ENCODE assay signal across 8 mouse cellular contexts in genomic region chr11:118202410-118203233, GRCm38 (mm10). TPM values are rescaled to one million over a fixed set of nuclear protein-coding genes. Genes with fewer than 3 reads are reported as not detected.
DNase-seq lines count a peak whose midpoint lies in the region; ATAC-seq and TF ChIP-seq lines count a peak whose summit lies in the region.

No protein-coding gene starts in this region.

- peak overlapping the region; percentile 78 for H3K27ac ChIP-seq in embryonic facial prominence, embryonic 15.5 days (replicated peaks)
- peak overlapping the region; percentile 80 for H3K27ac ChIP-seq in heart, embryonic 10.5 days
- peak overlapping the region; percentile 91 for H3K27ac ChIP-seq in kidney, embryonic 14.5 days (ENCODE audit: low read depth, low read length)
- peak overlapping the region; percentile 84 for H3K27ac ChIP-seq in limb, embryonic 12.5 days
- H3K27ac ChIP-seq in midbrain, embryonic 14.5 days (replicated peaks; ENCODE audit: low read depth, low read length) = peak overlapping the region; percentile 99
- peak overlapping the region; percentile 69 for H3K27ac ChIP-seq in stomach, postnatal 0 days (replicated peaks)

- H3K4me3 ChIP-seq in embryonic facial prominence, embryonic 15.5 days (replicated peaks) = peak overlapping the region; percentile 40
- peak overlapping the region; percentile 52 for H3K4me3 ChIP-seq in heart, embryonic 10.5 days
- H3K4me3 ChIP-seq in kidney, embryonic 14.5 days (ENCODE audit: low read length) = peak overlapping the region; percentile 40
- H3K4me3 ChIP-seq in limb, embryonic 12.5 days (replicated peaks) = peak overlapping the region; percentile 36
- H3K4me3 ChIP-seq in midbrain, embryonic 14.5 days (replicated peaks; ENCODE audit: low read depth, low read length) = peak overlapping the region; percentile 63
- H3K4me3 ChIP-seq in stomach, postnatal 0 days (ENCODE audit: low read depth, low read length) = peak overlapping the region; percentile 32

- peak overlapping the region; percentile 60 for H3K4me2 ChIP-seq in embryonic facial prominence, embryonic 15.5 days (replicated peaks)
- H3K4me2 ChIP-seq in kidney, embryonic 14.5 days (replicated peaks; ENCODE audit: low read depth, low read length) = peak overlapping the region; percentile 80
- H3K4me2 ChIP-seq in limb, embryonic 12.5 days = peak overlapping the region; percentile 66
- peak overlapping the region; percentile 91 for H3K4me2 ChIP-seq in midbrain, embryonic 14.5 days (ENCODE audit: low read length)
- peak overlapping the region; percentile 61 for H3K4me2 ChIP-seq in stomach, postnatal 0 days (replicated peaks; ENCODE audit: low read depth)

- H3K27me3 ChIP-seq in embryonic facial prominence, embryonic 15.5 days = no peaks in the 10 kb centered on the region
- H3K27me3 ChIP-seq in heart, embryonic 10.5 days (ENCODE audit: insufficient read depth, poor library complexity, severe bottlenecking) = no peaks in the 10 kb centered on the region
- H3K27me3 ChIP-seq in kidney, embryonic 14.5 days (ENCODE audit: control insufficient read depth, insufficient read depth, low read length) = no peaks in the 10 kb centered on the region
- no peaks in the 10 kb centered on the region for H3K27me3 ChIP-seq in limb, embryonic 12.5 days
- no peaks in the 10 kb centered on the region for H3K27me3 ChIP-seq in midbrain, embryonic 14.5 days (ENCODE audit: control insufficient read depth, insufficient read depth, low read length)
- H3K27me3 ChIP-seq in stomach, postnatal 0 days (ENCODE audit: control insufficient read depth, insufficient read depth, low read length) = no peaks in the 10 kb centered on the region

- peak overlapping the region; percentile 40; the same call in 1 of the 2 replicates for H3K9ac ChIP-seq in embryonic facial prominence, embryonic 15.5 days
- H3K9ac ChIP-seq in kidney, embryonic 14.5 days (ENCODE audit: low read depth, low read length) = peak overlapping the region; percentile 62
- H3K9ac ChIP-seq in limb, embryonic 12.5 days (replicated peaks) = peak overlapping the region; percentile 62
- H3K9ac ChIP-seq in midbrain, embryonic 14.5 days (replicated peaks; ENCODE audit: low read length) = peak overlapping the region; percentile 93
- peak overlapping the region; percentile 57 for H3K9ac ChIP-seq in stomach, postnatal 0 days (ENCODE audit: low read length)

- H3K9me3 ChIP-seq in embryonic facial prominence, embryonic 15.5 days (replicated peaks) = no peaks in the 10 kb centered on the region
- H3K9me3 ChIP-seq in heart, embryonic 10.5 days = no peaks in the 10 kb centered on the region
- H3K9me3 ChIP-seq in kidney, embryonic 14.5 days (ENCODE audit: control insufficient read depth, low read length) = no peaks in the 10 kb centered on the region
- H3K9me3 ChIP-seq in limb, embryonic 12.5 days = no peaks in the 10 kb centered on the region
- H3K9me3 ChIP-seq in midbrain, embryonic 14.5 days (ENCODE audit: control insufficient read depth, low read length) = no peaks in the 10 kb centered on the region
- no peaks in the 10 kb centered on the region for H3K9me3 ChIP-seq in stomach, postnatal 0 days (ENCODE audit: control insufficient read depth, low read length)

- peak; percentile 40 to 53 for DNase-seq in lung, adult 18-20 months
- no peak for DNase-seq in lung, postnatal 25 days (ENCODE audit: low spot score)
- peak; percentile 88 for DNase-seq in heart, embryonic 10.5 days (ENCODE audit: low spot score)
- DNase-seq in midbrain, embryonic 14.5 days = peak; percentile 91
- peak; percentile 66 for DNase-seq in stomach, postnatal 0 days (ENCODE audit: low spot score)

- TF ChIP-seq CTCF in stomach, postnatal 0 days (IDR thresholded peaks at IDR 0.05; ENCODE audit: low read depth) = peak; percentile 14; the same call in 1 of the 2 replicates

- no peaks in the 10 kb centered on the region for H3K36me3 ChIP-seq in embryonic facial prominence, embryonic 15.5 days
- H3K36me3 ChIP-seq in heart, embryonic 10.5 days = no peaks in the 10 kb centered on the region
- H3K36me3 ChIP-seq in kidney, embryonic 14.5 days (ENCODE audit: control insufficient read depth, insufficient read depth, low read length) = no peaks in the 10 kb centered on the region
- H3K36me3 ChIP-seq in limb, embryonic 12.5 days = no peaks in the 10 kb centered on the region
- H3K36me3 ChIP-seq in midbrain, embryonic 14.5 days (ENCODE audit: control insufficient read depth, insufficient read depth, low read length) = no peaks in the 10 kb centered on the region
- no peaks in the 10 kb centered on the region for H3K36me3 ChIP-seq in stomach, postnatal 0 days (ENCODE audit: control insufficient read depth, insufficient read depth, low read length)

- H3K4me1 ChIP-seq in embryonic facial prominence, embryonic 15.5 days = peaks cover 68% of the 10 kb centered on the region
- H3K4me1 ChIP-seq in heart, embryonic 10.5 days = peaks cover 87% of the 10 kb centered on the region
- peaks cover 52% of the 10 kb centered on the region for H3K4me1 ChIP-seq in kidney, embryonic 14.5 days (ENCODE audit: control insufficient read depth, insufficient read depth, low read length)
- H3K4me1 ChIP-seq in limb, embryonic 12.5 days (replicated peaks) = peaks cover 78% of the 10 kb centered on the region
- H3K4me1 ChIP-seq in midbrain, embryonic 14.5 days (ENCODE audit: control insufficient read depth, insufficient read depth, low read length) = peaks cover 63% of the 10 kb centered on the region
- H3K4me1 ChIP-seq in stomach, postnatal 0 days (replicated peaks; ENCODE audit: control insufficient read depth, insufficient read depth) = peaks cover 30% of the 10 kb centered on the region

- WGBS in embryonic facial prominence, embryonic 15.5 days = 6% methylated on average over 19 of the region's 19 CpGs
- WGBS in heart, embryonic 10.5 days = 5% methylated on average over 19 of the region's 19 CpGs
- WGBS in kidney, embryonic 14.5 days = 5% methylated on average over 19 of the region's 19 CpGs
- WGBS in limb, embryonic 12.5 days = 7% methylated on average over 19 of the region's 19 CpGs
- 2% methylated on average over 19 of the region's 19 CpGs for WGBS in midbrain, embryonic 14.5 days
- 8% methylated on average over 19 of the region's 19 CpGs for WGBS in stomach, postnatal 0 days

- TF ChIP-seq EP300 in stomach, postnatal 0 days (optimal IDR thresholded peaks at IDR 0.05) = no peak

- peak; percentile 79 for ATAC-seq in embryonic facial prominence, embryonic 15.5 days (ENCODE audit: insufficient number of reproducible peaks, low FRiP score, low TSS enrichment, low read depth)
- peak; percentile 83 for ATAC-seq in kidney, embryonic 14.5 days (ENCODE audit: low FRiP score, low TSS enrichment)
- peak; percentile 56 for ATAC-seq in limb, embryonic 12.5 days (ENCODE audit: insufficient number of reproducible peaks, insufficient read depth, low FRiP score, low TSS enrichment, low read depth)
- peak; percentile 89 for ATAC-seq in midbrain, embryonic 14.5 days (ENCODE audit: low FRiP score, low TSS enrichment)
- ATAC-seq in stomach, postnatal 0 days (ENCODE audit: low FRiP score, low TSS enrichment) = peak; percentile 72

RNA-seq across cellular contexts. Expression of gene Cyth1, which starts 45.8 kb away (rescaled TPM):
- 19.5 and 20.4 TPM in 2 replicates for polyA plus RNA-seq in embryonic facial prominence, embryonic 15.5 days (2015; fragmentation: Nextera tagmentation; extraction: Ambion mirVana)
- 15.5 and 15.6 TPM in 2 replicates for polyA plus RNA-seq in heart, embryonic 10.5 days (2016; fragmentation: Nextera tagmentation; extraction: Ambion mirVana)
- polyA plus RNA-seq in kidney, embryonic 14.5 days (2014; fragmentation: Nextera tagmentation; extraction: Ambion mirVana) = 11.4 and 12.4 TPM in 2 replicates
- 24.5 and 26.3 TPM in 2 replicates for polyA plus RNA-seq in limb, embryonic 12.5 days (2016; fragmentation: Nextera tagmentation; extraction: Ambion mirVana)
- 23.3 and 33.3 TPM in 2 replicates for polyA plus RNA-seq in midbrain, embryonic 14.5 days (2014; fragmentation: Nextera tagmentation; extraction: Ambion mirVana)
- 13.1 and 13.3 TPM in 2 replicates for polyA plus RNA-seq in stomach, postnatal 0 days (2015; fragmentation: Nextera tagmentation; extraction: Ambion mirVana)

Comparison
In these comparisons a context has a peak if more than half of its experiments do, and no peak if none do; other contexts are left out.
1. H3K9ac ChIP-seq: peak in every context shown above with its lines; median percentile 93 in midbrain, embryonic 14.5 days; 62 in kidney, embryonic 14.5 days; 62 in limb, embryonic 12.5 days; 57 in stomach, postnatal 0 days; 40 in embryonic facial prominence, embryonic 15.5 days.